Mouse (Mus musculus) liver, embryonic 14.5 days (tissue): Measurements from ENCODE around the gene Mansc1. TPM values are rescaled to one million over a fixed set of nuclear protein-coding genes. Genes with fewer than 3 reads are reported as not detected.
A peak's percentile ranks its signal among the peaks of the same experiment; 100 is the strongest.

ENCODE experiments used
- ATAC-seq: fragments of 200-750 bp; cut with Nextera tagmentation; 2 replicates; pipeline ENCODE4 v1.8.0; 2017; ENCODE audit warnings: moderate number of reproducible peaks, mild to moderate bottlenecking, moderate library complexity; ENCODE audit not compliant: insufficient read depth
- DNase-seq, 3 experiments: peaks; one replicate each; pipeline ENCODE4 v3.0.0-alpha.2; 2012 to 2013; ENCODE audit warnings: low read depth in 3 of 3, low spot score in 3 of 3
- H3K27ac ChIP-seq: fragments of 300-500 bp; sonication (generic); 2 replicates; pipeline ENCODE4 v1.5.1; 2014; ENCODE audit warnings: moderate library complexity, mild to moderate bottlenecking, control low read depth, inconsistent platforms
- H3K27me3 ChIP-seq: fragments of 300-500 bp; sonication (generic); 2 replicates; pipeline ENCODE4 v1.6.1; 2014; ENCODE audit warnings: mild to moderate bottlenecking, low read length, moderate library complexity; ENCODE audit not compliant: control insufficient read depth, insufficient read depth
- H3K36me3 ChIP-seq: fragments of 300-500 bp; sonication (generic); replicated peaks from 2 replicates; pipeline ENCODE4 v1.6.1; 2014; ENCODE audit warnings: low read depth; ENCODE audit not compliant: control insufficient read depth, insufficient read depth
- H3K4me1 ChIP-seq, 2 experiments: fragments of 200-500 bp in 1 of 2; fragments of 300-500 bp in 1 of 2; sonication (generic) in 1 of 2; replicated peaks; 2 replicates each; pipeline ENCODE4 v1.6.1; 2012 to 2014; ENCODE audit warnings: antibody characterized with exemption in 1 of 2, inconsistent platforms in 1 of 2, low read length in 1 of 2; ENCODE audit not compliant: control insufficient read depth in 2 of 2, insufficient read depth in 2 of 2
- H3K4me2 ChIP-seq: fragments of 300-500 bp; sonication (generic); 2 replicates; pipeline ENCODE4 v1.6.1; 2014; ENCODE audit warnings: low read depth, mild to moderate bottlenecking, control low read depth, moderate library complexity
- H3K4me3 ChIP-seq, 2 experiments: fragments of 200-500 bp in 1 of 2; fragments of 300-500 bp in 1 of 2; sonication (generic) in 1 of 2; 2 replicates each; pipeline ENCODE4 v1.5.1; 2012 to 2014; ENCODE audit warnings: low read depth in 2 of 2, low read length in 2 of 2, mild to moderate bottlenecking in 2 of 2, control low read depth in 1 of 2, inconsistent platforms in 1 of 2, moderate library complexity in 1 of 2; ENCODE audit not compliant: insufficient read depth in 1 of 2
- H3K9ac ChIP-seq: fragments of 300-500 bp; sonication (generic); replicated peaks from 2 replicates; pipeline ENCODE4 v1.6.1; 2014; ENCODE audit warnings: mild to moderate bottlenecking, control low read depth, moderate library complexity
- H3K9me3 ChIP-seq: fragments of 300-500 bp; sonication (generic); 2 replicates; pipeline ENCODE4 v1.6.1; 2016; ENCODE audit warnings: low read length, mixed read lengths; ENCODE audit not compliant: control insufficient read depth
- CTCF ChIP-seq: IDR thresholded peaks from 2 replicates; pipeline ENCODE4 v1.5.1; 2016; ENCODE audit warnings: antibody characterized with exemption, low read depth, control low read depth
- EP300 ChIP-seq: IDR thresholded peaks from 2 replicates; pipeline ENCODE4 v1.6.1; 2016; ENCODE audit warnings: antibody characterized with exemption, low read depth
- WGBS: fragments of 180-500 bp; shearing (Covaris S2); extraction: QIAGEN DNeasy Blood & Tissue Kit; methylation state at CpG from one replicate; pipeline ENCODE4 v1.1.7; 2014; ENCODE audit not compliant: insufficient replicate concordance; 5-methylcytosine and 5-hydroxymethylcytosine counted together
- polyA plus RNA-seq, 2 experiments: library from polyadenylated mRNA; depleted of rRNA in 1 of 2; stranded (reverse) in 1 of 2; unstranded in 1 of 2; fragments of >200 nt; fragmentation: Nextera tagmentation in 1 of 2; extraction: Ambion mirVana in 1 of 2; gene quantifications; 2 replicates each; pipeline versions ENCODE4 v1.2.1 to v1.2.3; 2012 to 2014

The Mansc1 gene
- polyA plus RNA-seq, 2 experiments, result 0.52 to 0.55 TPM

- Histone ChIP-seq H3K27ac (no peak overlapping the region), H3K4me2 (no peak overlapping the region), H3K4me3 (no peak overlapping the region), H3K4me1 (no peaks in the 10 kb centered on the region), H3K9ac (no peak overlapping the region), H3K36me3 (no peaks in the 10 kb centered on the region), H3K9me3 (no peaks in the 10 kb centered on the region), H3K27me3 (no peaks in the 10 kb centered on the region; the same call in 1 of the 2 replicates)
- WGBS, result 79% methylated on average over 1 of the region's 1 CpGs
- ATAC-seq (no peak), DNase-seq (no peak)
- TF ChIP-seq EP300 (no peak), CTCF (no peak)
Measured at GRCm38 (mm10) chr6:134626564-134626963, 5.7 kb downstream of the Mansc1 start.

GRCm38 (mm10) chr6:134625431-134625830 lies 6.9 kb downstream of the Mansc1 start:
- Histone ChIP-seq H3K4me2 (no peak overlapping the region), H3K9me3 (no peaks in the 10 kb centered on the region), H3K36me3 (no peaks in the 10 kb centered on the region), H3K27me3 (no peaks in the 10 kb centered on the region), H3K4me3 (no peak overlapping the region), H3K27ac (no peak overlapping the region), H3K9ac (no peak overlapping the region), H3K4me1 (no peaks in the 10 kb centered on the region)
- ATAC-seq (no peak), DNase-seq (no peak)
- TF ChIP-seq EP300 (no peak), CTCF (no peak)
- 73% methylated on average over 12 of the region's 12 CpGs for WGBS

DNA sequence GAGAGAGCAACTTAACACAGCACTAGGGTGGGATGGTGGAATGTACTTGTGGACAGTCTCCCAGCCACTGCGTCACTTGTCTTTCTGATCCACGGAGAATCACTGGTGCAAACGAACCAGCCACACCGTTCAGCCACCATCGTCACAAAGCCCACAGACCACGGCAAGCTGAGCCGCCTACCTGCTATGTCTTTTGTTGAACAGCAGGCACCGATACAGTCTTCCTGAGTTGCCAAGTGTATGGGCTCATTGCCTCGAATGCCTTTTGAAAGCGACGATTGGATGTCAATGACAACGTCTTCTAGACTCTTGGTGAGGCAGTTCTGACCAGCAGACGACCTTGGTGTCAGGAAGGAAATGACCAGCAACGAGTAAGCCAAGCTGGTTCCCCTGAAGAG lies 10.7 kb downstream of the Mansc1 start:
- no peak overlapping the region for H3K27ac ChIP-seq
- H3K36me3 ChIP-seq, result no peaks in the 10 kb centered on the region
- no peaks in the 10 kb centered on the region for H3K4me1 ChIP-seq
- H3K27me3 ChIP-seq, result no peaks in the 10 kb centered on the region
- no peak for ATAC-seq
- H3K9me3 ChIP-seq, result no peaks in the 10 kb centered on the region
- TF ChIP-seq EP300 (no peak), CTCF (no peak)
- no peak overlapping the region for H3K9ac ChIP-seq
- DNase-seq, result no peak
- no peak overlapping the region for H3K4me3 ChIP-seq
- no peak overlapping the region for H3K4me2 ChIP-seq
- 49% methylated on average over 14 of the region's 14 CpGs for WGBS

- no peaks in the 10 kb centered on the region for H3K36me3 ChIP-seq
- no peak overlapping the region for H3K4me3 ChIP-seq
- no peak overlapping the region for H3K4me2 ChIP-seq
- DNase-seq, result no peak
- no peak overlapping the region for H3K27ac ChIP-seq
- WGBS, result 49% methylated on average over 6 of the region's 6 CpGs
- ATAC-seq, result no peak
- no peak for TF ChIP-seq EP300
- peak; percentile 74 for TF ChIP-seq CTCF
- no peak overlapping the region for H3K9ac ChIP-seq
- no peaks in the 10 kb centered on the region for H3K4me1 ChIP-seq
- H3K27me3 ChIP-seq, result no peaks in the 10 kb centered on the region
- no peaks in the 10 kb centered on the region for H3K9me3 ChIP-seq
Measured at GRCm38 (mm10) chr6:134620846-134621551, 11.3 kb downstream of the Mansc1 start.

DNA sequence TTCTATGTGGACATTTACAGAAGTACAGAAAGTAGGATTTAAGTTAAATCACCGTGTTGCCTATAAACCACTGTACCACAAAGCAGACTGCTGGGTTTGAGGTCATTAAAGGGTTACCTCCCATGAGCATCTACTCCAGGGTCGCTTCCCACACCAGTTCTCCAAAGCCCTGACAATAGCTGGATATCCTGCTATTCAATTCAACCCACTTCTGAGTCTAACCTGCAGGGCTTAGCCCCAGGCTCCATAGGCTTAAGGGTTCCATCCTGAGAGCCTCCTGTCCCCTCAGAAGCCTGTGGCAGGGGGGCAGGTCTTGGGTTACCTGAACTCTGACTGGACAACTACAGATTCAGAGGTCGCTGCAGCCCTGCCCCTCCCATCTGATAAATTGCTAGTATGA lies 12.2 kb downstream of the Mansc1 start:
- ATAC-seq (no peak), DNase-seq (no peak)
- H3K4me1 ChIP-seq, result no peaks in the 10 kb centered on the region
- 58% methylated on average over 3 of the region's 3 CpGs for WGBS
- no peak overlapping the region for H3K4me2 ChIP-seq
- TF ChIP-seq EP300 (no peak), CTCF (no peak)
- H3K9me3 ChIP-seq, result no peaks in the 10 kb centered on the region
- no peak overlapping the region for H3K9ac ChIP-seq
- no peak overlapping the region for H3K27ac ChIP-seq
- H3K4me3 ChIP-seq, result no peak overlapping the region
- no peaks in the 10 kb centered on the region for H3K36me3 ChIP-seq
- H3K27me3 ChIP-seq, result no peaks in the 10 kb centered on the region
